Mouse (Mus musculus) large intestine, adult 2 months (tissue): Measurements from ENCODE around the gene Nek7. TPM values are rescaled to one million over a fixed set of nuclear protein-coding genes. Genes with fewer than 3 reads are reported as not detected.

Source experiments
- DNase-seq: peaks from one replicate; pipeline ENCODE4 v3.0.0-alpha.2; 2012; ENCODE audit warnings: low read depth, low spot score
- WGBS: fragments of 180-500 bp; shearing (Covaris S2); methylation state at CpG from one replicate; pipeline ENCODE4 v1.1.7; 2018; 5-methylcytosine and 5-hydroxymethylcytosine counted together
- polyA plus RNA-seq: library from polyadenylated mRNA; depleted of rRNA; stranded (reverse); fragments of >200 nt; gene quantifications from 2 replicates; pipeline ENCODE4 v1.2.3, GENCODE M21; 2012

Gene Nek7
- polyA plus RNA-seq, 1 experiment = 3.7 TPM

- DNase-seq = peak; percentile 69
- 60% methylated on average over 8 of the region's 8 CpGs for WGBS
These were observed 43.8 kb downstream of the Nek7 start for GRCm38 (mm10) chr1:138576066-138576697.

DNA sequence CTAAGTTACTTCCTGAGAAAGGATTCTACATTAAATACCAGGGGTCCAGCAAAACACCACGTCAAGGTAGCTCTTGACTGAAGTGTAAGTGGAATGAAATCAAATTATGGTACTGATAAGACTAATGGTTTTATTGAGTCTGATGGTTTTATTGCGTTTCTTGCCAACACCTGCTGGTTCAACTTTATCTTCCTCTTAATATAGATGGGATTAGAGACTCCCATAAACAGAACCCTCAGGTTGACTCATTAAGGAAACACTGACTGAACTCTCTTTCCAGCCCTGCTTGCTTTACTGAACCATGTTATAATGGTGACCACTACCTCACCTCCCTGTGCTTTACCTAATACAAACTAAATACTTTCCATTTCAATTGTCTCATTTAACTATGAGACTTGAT is 44.3 kb downstream of the Nek7 start:
- 22% methylated on average over 2 of the region's 2 CpGs for WGBS
- DNase-seq = peak; percentile 28

- 79% methylated on average over 22 of the region's 22 CpGs for WGBS
These were observed 48.2 kb downstream of the Nek7 start for GRCm38 (mm10) chr1:138571565-138572361.

GRCm38 (mm10) chr1:138571038-138571441 is 48.9 kb downstream of the Nek7 start:
- WGBS = 56% methylated on average over 2 of the region's 2 CpGs
- peak; percentile 52 for DNase-seq

More at GRCm38 (mm10) chr1:138571565-138572361, 48.2 kb downstream of the Nek7 start:
- DNase-seq = no peak

- DNase-seq = no peak
- WGBS = 77% methylated on average over 6 of the region's 6 CpGs
These were observed 51.3 kb downstream of the Nek7 start for GRCm38 (mm10) chr1:138568434-138569232.

DNA sequence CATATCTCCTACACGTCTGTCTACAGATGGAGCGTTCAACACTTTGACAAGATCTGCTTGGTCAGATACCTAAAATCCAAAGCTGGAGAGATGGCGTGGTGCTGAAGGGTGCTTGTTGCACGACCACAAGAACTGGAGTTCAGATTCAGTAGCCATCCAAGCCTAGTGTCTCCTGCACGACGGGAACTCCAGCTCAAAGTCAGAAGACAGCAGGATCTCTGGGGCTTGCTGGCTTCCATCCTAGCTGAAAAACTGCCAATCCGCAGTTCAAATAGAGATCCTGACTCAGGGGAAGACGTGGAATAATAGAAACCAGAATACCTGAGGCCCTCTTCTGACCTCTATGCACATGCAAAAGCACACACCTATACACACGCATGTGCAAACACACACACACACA is 52.0 kb downstream of the Nek7 start:
- no peak for DNase-seq
- WGBS = 78% methylated on average over 9 of the region's 9 CpGs

DNA sequence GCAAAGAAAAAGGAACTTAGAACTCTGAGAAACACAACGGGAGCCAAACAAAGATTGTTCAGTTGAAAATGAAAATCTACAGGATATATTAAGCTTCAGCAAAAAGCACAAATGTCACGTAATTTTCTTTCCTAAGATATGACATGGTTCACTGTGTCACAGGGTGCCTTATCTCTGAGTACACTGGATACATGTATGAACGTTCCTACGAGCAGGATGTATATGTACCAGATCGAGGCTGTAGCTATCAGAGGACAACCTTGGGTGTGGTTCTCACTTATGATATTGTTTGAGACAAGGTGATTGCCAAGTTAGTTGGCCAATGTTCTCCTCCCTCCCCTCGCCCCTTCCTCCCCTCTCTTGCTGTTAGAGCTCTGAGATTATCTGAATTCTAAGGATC is 55.3 kb downstream of the Nek7 start:
- WGBS = 45% methylated on average over 6 of the region's 6 CpGs
- DNase-seq = no peak

GRCm38 (mm10) chr1:138560733-138561132 is 59.2 kb downstream of the Nek7 start:
- 96% methylated on average over 12 of the region's 12 CpGs for WGBS
- no peak for DNase-seq

DNA sequence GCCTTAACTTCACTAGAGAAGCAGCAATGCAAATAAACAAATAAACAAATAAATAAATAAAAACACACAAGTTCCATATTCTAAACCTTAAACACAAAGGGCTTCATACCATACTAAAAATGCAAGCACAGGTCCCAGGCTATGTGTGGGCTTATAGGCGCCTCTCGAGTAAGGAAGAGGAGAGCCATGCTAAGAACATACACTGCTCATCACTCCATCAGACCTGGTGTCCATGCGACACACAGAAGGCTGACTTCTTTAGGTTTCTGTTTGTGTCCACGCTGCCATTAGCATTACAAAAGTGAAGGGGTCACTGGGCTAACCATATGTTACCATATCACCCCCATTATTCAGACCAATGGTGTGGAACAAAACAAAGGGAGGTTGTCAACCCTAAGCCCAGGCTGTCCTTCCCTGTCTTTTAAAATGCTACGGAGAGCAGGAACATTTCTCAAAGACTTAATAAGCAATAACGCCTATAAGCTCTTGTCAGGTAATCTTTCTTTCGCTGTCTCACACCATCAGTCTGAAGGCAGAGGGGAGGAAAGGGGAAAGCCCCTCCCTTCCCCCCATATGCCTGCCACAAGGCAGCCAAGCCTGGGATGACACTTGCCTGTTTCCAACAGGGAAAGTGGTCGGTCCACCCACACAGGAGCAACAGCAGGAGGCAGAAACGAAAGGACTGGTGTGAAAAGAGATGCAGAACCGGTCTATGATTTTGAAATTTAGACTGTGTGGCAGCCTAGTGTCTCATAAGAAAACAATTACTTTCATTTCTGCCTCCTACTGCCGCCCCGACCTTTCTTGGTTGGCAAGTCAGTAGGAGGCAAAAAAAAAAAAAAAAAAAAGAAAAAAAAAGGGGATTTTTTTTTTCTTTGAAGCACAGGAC is 60.5 kb downstream of the Nek7 start:
- 84% methylated on average over 12 of the region's 12 CpGs for WGBS
- DNase-seq = no peak

GRCm38 (mm10) chr1:138558342-138558741 is 61.6 kb downstream of the Nek7 start:
- 79% methylated on average over 3 of the region's 3 CpGs for WGBS

DNA sequence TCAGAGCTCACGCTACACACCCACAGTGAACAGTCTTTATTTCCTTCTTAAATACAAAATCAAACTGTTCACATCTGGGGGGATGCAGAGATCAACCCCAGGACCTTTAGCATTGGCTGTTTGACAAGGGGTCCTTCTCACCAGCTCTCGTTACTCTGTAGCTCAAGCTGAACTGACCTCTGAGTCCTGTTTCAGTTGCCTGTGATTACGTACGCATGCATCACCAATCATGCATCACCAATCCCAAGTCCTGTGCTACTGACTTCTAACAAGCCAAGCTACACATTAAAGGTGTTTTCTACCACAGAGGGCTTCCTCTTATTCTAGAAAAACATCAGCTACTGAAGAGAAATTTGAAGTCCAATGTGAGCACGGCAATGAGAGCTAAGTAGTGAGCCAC is 65.0 kb downstream of the Nek7 start:
- no peak for DNase-seq
- WGBS = 95% methylated on average over 5 of the region's 5 CpGs

More at GRCm38 (mm10) chr1:138558342-138558741, 61.6 kb downstream of the Nek7 start:
- DNase-seq = no peak

DNA sequence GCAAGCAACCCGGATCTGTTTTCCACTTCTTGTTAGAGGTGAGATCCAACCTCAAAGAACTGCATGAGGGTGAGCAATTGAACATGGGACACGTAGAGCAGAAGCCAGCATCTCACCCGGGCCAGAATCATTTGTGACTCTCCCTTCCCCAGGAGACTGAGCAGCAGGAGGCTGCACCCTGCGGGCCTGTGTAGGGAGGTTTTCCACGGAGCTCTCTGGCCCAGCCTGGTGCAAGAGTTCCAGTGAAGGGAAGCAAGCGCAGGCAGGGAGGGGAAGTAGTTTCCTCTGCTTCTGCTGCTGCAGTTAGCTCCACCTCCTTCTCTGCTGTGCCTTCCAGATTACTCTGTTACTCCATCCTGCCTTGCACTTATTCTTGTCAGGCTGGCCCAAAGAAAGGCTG is 69.8 kb downstream of the Nek7 start:
- WGBS = 56% methylated on average over 6 of the region's 6 CpGs
- no peak for DNase-seq

GRCm38 (mm10) chr1:138542170-138542515 is 77.8 kb downstream of the Nek7 start:
- DNase-seq = no peak
- 12% methylated on average over 1 of the region's 1 CpGs for WGBS

DNA sequence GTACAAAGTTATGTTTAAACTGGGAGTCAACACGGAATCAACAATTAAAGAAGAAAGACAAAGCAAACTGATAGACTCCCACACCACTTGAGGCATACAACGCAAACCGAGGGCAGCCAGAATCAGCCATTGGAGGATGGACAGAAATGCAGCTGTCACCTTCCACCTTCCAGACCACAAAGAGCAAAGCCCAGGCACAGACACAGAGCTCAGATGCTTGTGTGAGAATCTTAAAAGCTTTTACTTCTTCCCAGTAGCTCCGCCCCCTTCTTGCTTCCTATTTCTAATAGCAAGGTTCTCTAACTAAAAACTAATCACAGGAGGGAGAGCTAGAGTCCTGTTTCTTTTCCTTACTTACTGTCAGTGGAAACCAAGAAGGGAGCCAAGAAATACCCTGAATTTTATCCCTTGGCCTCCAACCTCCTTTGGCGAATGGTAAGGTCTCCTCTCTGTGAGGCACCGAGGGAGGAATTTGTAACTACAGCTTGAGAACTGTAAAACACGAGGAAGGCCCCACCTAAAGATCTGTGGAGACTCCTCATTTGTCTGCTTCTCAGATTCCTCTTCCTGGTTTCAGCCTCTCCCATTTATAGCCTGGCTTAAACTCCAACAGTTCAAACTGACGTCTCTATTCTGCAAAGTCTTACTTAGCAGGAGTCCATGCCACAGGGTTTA is 78.3 kb downstream of the Nek7 start:
- WGBS = 27% methylated on average over 8 of the region's 8 CpGs

DNA sequence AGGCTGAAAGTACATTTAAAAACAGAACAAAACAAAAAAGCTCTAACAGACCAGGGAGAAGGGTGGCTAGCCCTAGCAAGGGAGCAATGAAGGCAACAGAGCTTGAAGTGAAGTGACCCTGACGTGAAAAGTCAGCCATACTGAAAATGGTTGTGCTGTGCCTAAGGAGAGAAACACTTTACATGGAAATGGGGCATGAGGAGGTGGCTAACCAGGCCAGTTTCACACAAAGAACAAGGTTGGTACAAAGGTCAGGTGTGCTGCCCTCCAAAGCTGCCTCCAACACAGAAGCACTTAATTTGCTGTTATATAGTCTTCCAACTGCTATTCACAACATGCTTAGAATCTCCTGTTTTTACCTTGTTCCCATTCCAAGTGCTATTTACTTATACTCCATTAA is 80.2 kb downstream of the Nek7 start:
- 44% methylated on average over 1 of the region's 1 CpGs for WGBS
- no peak for DNase-seq

More for the DNA sequence above, 78.3 kb downstream of the Nek7 start:
- peak; percentile 54 for DNase-seq

DNA sequence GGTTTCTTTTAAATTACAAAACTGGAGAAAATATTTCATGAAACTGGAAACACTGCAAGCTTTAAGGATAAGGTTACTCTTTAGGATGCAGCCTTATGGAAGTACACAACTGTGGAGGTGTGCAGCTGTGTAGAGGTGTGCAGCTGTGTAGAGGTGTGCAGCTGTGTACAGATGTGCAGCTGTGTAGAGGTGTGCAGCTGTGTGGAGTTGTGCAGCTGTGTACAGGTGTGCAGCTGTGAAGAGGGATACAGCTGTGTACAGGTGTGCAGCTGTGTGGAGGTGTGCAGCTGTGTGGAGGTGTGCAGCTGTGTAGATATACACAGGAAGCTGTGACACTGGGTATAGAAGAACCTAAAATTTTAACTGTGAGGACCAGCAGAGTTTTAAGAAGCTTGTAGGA is 81.7 kb downstream of the Nek7 start:
- DNase-seq = no peak

DNA sequence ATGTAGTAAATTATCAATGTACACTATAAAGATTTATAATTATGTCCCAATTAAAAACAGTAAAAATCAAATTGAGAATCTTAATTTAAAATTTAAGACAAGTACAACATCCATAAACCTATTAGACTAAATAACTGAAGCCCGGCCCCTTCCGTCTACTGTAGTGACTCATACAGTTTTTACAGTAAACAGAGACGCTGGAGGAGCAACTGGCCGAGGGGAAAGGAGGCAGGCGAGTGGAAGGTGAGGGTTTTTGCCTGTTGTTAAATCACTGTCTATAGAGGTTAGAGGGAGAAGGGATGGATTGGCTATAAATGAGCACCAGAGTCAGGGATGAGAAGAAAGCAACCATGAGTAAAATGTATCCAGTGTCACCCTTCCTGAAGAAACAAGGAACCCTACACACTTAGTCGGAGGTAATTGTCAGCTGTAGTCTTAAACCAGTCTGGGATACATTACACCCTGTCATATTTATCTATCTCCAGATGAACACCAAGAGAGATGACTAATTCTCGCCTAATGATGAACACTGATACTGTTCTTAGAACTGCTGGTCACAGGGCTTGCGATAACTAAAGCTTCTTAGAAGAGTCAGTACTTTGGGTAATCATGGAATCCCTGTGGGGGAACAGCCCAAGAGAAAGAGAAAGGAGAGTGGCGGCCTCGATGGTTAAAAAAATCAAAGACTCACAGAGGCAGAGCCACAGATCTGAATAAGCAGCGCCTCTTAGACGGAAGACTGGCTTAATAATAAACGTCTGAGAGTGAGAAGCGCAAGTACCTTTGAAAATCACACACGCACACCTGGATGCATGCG is 84.0 kb downstream of the Nek7 start:
- no peak for DNase-seq
- 59% methylated on average over 16 of the region's 16 CpGs for WGBS

GRCm38 (mm10) chr1:138530604-138531003 is 89.3 kb downstream of the Nek7 start:
- DNase-seq = no peak
- 26% methylated on average over 5 of the region's 5 CpGs for WGBS
